Mouse (Mus musculus): Measurements from ENCODE around the gene Slc22a17. TPM values are rescaled to one million over a fixed set of nuclear protein-coding genes. Genes with fewer than 3 reads are reported as not detected.

The Slc22a17 gene
- polyA plus RNA-seq, 1 experiment = 148 TPM

DNA sequence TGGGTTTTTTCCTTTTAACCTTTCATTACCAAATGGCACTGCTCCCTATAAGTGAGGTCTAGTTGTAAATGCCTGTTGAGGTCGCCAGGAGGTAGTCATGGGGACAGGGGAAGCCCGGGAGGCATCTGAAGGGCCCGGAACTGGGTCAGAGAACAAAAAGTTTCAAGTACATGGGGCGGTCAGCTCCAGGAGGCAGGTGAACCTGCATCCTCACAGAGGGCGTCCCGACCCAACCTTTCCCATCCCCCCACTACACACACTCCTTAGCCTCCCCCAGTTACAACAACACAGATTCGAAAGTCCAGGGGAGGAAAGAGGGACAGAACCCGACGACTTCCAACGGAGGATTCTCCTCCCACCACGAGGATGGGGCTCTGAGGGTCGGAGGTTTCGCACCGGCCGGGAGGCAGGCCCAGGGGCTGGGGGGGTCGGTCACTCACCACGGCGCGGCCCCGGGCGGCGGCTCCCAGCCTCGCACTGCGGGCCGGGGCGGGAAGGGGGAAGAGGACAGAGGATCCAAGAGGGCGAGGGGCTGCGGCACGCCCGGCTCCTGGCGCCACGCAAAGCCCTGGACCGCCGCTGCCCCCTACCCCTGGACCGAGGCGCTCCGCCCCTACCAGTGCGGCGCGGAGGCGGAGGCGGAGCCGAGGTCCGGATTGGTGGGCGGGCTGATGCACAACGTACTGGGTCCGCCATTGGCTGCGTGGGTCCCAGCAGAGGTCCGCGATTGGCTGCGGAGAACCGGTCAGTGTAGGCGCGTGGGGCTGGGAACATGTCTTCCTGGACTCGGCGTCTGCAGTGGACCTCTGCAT lies 49.2 kb downstream of the Slc22a17 start:
- peak; percentile 80 for DNase-seq (ENCODE audit: low spot score)

- DNase-seq (ENCODE audit: low spot score) = no peak
Measured at GRCm38 (mm10) chr14:54860511-54860910, 52.4 kb downstream of the Slc22a17 start.

- no peak for DNase-seq (ENCODE audit: low spot score)
Measured at GRCm38 (mm10) chr14:54857891-54858290, 55.0 kb downstream of the Slc22a17 start.

DNA sequence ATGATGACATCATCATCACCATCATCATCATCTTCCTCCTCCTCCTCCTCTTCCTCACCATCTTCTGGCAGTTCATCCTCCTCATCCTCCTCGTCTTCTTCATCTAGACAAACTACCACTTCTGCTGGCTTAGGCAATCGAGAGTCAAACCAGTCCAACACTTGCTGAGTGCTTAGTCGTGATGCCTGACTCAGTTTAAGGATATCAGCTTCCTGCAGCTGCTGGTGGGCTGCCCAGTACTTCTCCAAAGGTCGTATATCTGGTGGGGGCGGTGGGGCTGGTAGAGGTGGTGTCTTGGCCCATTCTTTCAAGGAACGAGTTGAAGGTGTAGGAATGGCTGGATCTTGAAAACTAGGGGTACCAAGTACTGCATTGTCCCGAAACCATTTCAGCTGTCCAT lies 56.2 kb downstream of the Slc22a17 start:
- no peak for DNase-seq (ENCODE audit: low spot score)

Other genes starting within 250 kb of the Slc22a17 start
- gene 1700123O20Rik, start 226.9 kb downstream of the Slc22a17 start, polyA plus RNA-seq (2012; rRNA removed) = 55.7 and 64.4 TPM in 2 replicates
- 129 and 169 TPM in 2 replicates for gene Acin1, start 226.2 kb downstream of the Slc22a17 start, polyA plus RNA-seq (2012; rRNA removed)
- gene Gm29776, start 214.3 kb downstream of the Slc22a17 start, polyA plus RNA-seq (2012; rRNA removed) = 0.06 and 0.14 TPM in 2 replicates
- 0.40 and 0.47 TPM in 2 replicates for gene Cebpe, start 201.0 kb downstream of the Slc22a17 start, polyA plus RNA-seq (2012; rRNA removed)
- 20.0 and 27.4 TPM in 2 replicates for gene Slc7a8, start 131.2 kb downstream of the Slc22a17 start, polyA plus RNA-seq (2012; rRNA removed)
- gene Rnf212b, start 99.0 kb downstream of the Slc22a17 start, polyA plus RNA-seq (2012; rRNA removed) = 0.06 and 0.08 TPM in 2 replicates
- gene Homez, start 42.2 kb downstream of the Slc22a17 start, polyA plus RNA-seq (2012; rRNA removed) = 5.0 and 6.4 TPM in 2 replicates
- gene Ppp1r3e, start 35.6 kb downstream of the Slc22a17 start, polyA plus RNA-seq (2012; rRNA removed) = 9.4 and 13.5 TPM in 2 replicates
- gene Bcl2l2, start 29.8 kb downstream of the Slc22a17 start, polyA plus RNA-seq (2012; rRNA removed) = 63.7 and 76.7 TPM in 2 replicates
- 0.28 and 0.40 TPM in 2 replicates for gene Gm20521, start 29.7 kb downstream of the Slc22a17 start, polyA plus RNA-seq (2012; rRNA removed)
- 278 and 430 TPM in 2 replicates for gene Pabpn1, start 20.6 kb downstream of the Slc22a17 start, polyA plus RNA-seq (2012; rRNA removed)
- 46.6 and 52.9 TPM in 2 replicates for gene Efs, start 13.0 kb upstream of the Slc22a17 start, polyA plus RNA-seq (2012; rRNA removed)
- gene Il25, start 19.6 kb upstream of the Slc22a17 start, polyA plus RNA-seq (2012; rRNA removed) = 0.07 and 0.09 TPM in 2 replicates
- gene Cmtm5, start 23.1 kb upstream of the Slc22a17 start, polyA plus RNA-seq (2012; rRNA removed) = 4.2 and 5.1 TPM in 2 replicates
- 0.15 and 0.22 TPM in 2 replicates for gene Myh6, start 53.8 kb upstream of the Slc22a17 start, polyA plus RNA-seq (2012; rRNA removed)
- not detected in 2 replicates for gene Gm17428, start 63.8 kb upstream of the Slc22a17 start, polyA plus RNA-seq (2012; rRNA removed)
- gene Myh7, start 81.5 kb upstream of the Slc22a17 start, polyA plus RNA-seq (2012; rRNA removed) = 0.26 and 0.47 TPM in 2 replicates
- gene Ngdn, start 102.3 kb upstream of the Slc22a17 start, polyA plus RNA-seq (2012; rRNA removed) = 53.7 and 65.8 TPM in 2 replicates
- 0.66 and 2.0 TPM in 2 replicates for gene Zfhx2, start 179.2 kb upstream of the Slc22a17 start, polyA plus RNA-seq (2012; rRNA removed)
- gene Thtpa, start 181.7 kb upstream of the Slc22a17 start, polyA plus RNA-seq (2012; rRNA removed) = 6.6 and 11.6 TPM in 2 replicates
- gene Ap1g2, start 193.5 kb upstream of the Slc22a17 start, polyA plus RNA-seq (2012; rRNA removed) = 22.5 and 26.6 TPM in 2 replicates
- gene Jph4, start 203.8 kb upstream of the Slc22a17 start, polyA plus RNA-seq (2012; rRNA removed) = 2.4 and 2.8 TPM in 2 replicates